Mouse (Mus musculus) brain, embryonic 14.5 days (tissue): Measurements from ENCODE around the gene Oxa1l.

ENCODE experiments used
- CTCF ChIP-seq: fragments of 200-500 bp; IDR thresholded peaks from 2 replicates; pipeline ENCODE4 v1.5.1; 2012; ENCODE audit warnings: inconsistent platforms, mild to moderate bottlenecking, moderate library complexity, borderline replicate concordance; ENCODE audit not compliant: insufficient read depth, insufficient read length; ENCODE audit errors: extremely low read depth
- POLR2A ChIP-seq: fragments of 200-500 bp; IDR thresholded peaks from 2 replicates; pipeline ENCODE4 v1.6.1; 2012; ENCODE audit warnings: mild to moderate bottlenecking, inconsistent platforms, borderline replicate concordance; ENCODE audit not compliant: poor library complexity, insufficient read depth, insufficient read length, severe bottlenecking; ENCODE audit errors: extremely low read depth

DNA sequence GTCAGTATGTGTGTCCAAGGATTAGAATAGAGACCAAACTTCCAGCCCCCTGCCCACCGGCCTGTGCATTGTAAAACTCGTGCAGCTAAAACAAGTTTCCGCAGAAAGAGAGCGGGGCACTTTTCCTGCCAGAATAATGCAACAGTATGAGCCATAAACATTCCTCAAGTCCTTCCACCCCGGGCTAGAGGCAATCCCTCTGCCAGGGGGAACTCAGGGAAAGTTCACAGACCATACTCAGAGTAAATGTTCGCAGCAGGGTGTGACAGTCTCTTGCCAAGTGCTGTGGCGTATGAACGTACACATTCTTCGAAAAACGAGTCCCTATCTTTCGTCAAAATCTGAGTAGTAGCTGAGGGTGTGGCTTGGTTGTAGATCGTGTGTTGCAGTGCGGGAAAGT is 18.9 kb downstream of the Oxa1l start:
- TF ChIP-seq CTCF = no peak
- no peak for TF ChIP-seq POLR2A
